Mouse (Mus musculus): ENCODE measurements around the gene Xlr3c. TPM values are rescaled to one million over a fixed set of nuclear protein-coding genes. Genes with fewer than 3 reads are reported as not detected.

Gene Xlr3c
- polyA plus RNA-seq, 1 experiment from 2014 or later = not detected

Other genes with a start within 250 kb of the Xlr3c start
- 0.08 TPM in 1 of 2 replicates, not detected in the other for gene Pnma5, start 228.3 kb downstream of the Xlr3c start, polyA plus RNA-seq (2015; fragmentation: Nextera tagmentation; extraction: Ambion mirVana)
- not detected in 2 replicates for gene Pnma3, start 200.6 kb downstream of the Xlr3c start, polyA plus RNA-seq (2015; fragmentation: Nextera tagmentation; extraction: Ambion mirVana)
- gene Xlr4a, start 182.9 kb downstream of the Xlr3c start, polyA plus RNA-seq (2015; fragmentation: Nextera tagmentation; extraction: Ambion mirVana) = 1.1 and 1.5 TPM in 2 replicates
- 1.3 and 2.6 TPM in 2 replicates for gene Xlr3a, start 168.3 kb downstream of the Xlr3c start, polyA plus RNA-seq (2015; fragmentation: Nextera tagmentation; extraction: Ambion mirVana)
- not detected in 2 replicates for gene Gm14685, start 148.3 kb downstream of the Xlr3c start, polyA plus RNA-seq (2015; fragmentation: Nextera tagmentation; extraction: Ambion mirVana)
- gene Xlr5b, start 116.6 kb downstream of the Xlr3c start, polyA plus RNA-seq (2015; fragmentation: Nextera tagmentation; extraction: Ambion mirVana) = not detected in 2 replicates
- not detected in 2 replicates for gene DXBay18, start 115.9 kb downstream of the Xlr3c start, polyA plus RNA-seq (2015; fragmentation: Nextera tagmentation; extraction: Ambion mirVana)
- gene Spin2d, start 88.4 kb downstream of the Xlr3c start, polyA plus RNA-seq (2015; fragmentation: Nextera tagmentation; extraction: Ambion mirVana) = not detected in 2 replicates
- gene Xlr3b, start 73.2 kb downstream of the Xlr3c start, polyA plus RNA-seq (2015; fragmentation: Nextera tagmentation; extraction: Ambion mirVana) = 2.2 and 2.6 TPM in 2 replicates
- 1.6 and 2.3 TPM in 2 replicates for gene Xlr4b, start 51.1 kb downstream of the Xlr3c start, polyA plus RNA-seq (2015; fragmentation: Nextera tagmentation; extraction: Ambion mirVana)
- gene F8a, start 37.1 kb downstream of the Xlr3c start, polyA plus RNA-seq (2015; fragmentation: Nextera tagmentation; extraction: Ambion mirVana) = 3.3 and 3.8 TPM in 2 replicates
- 0.48 and 0.60 TPM in 2 replicates for gene Xlr4c, start 22.3 kb downstream of the Xlr3c start, polyA plus RNA-seq (2015; fragmentation: Nextera tagmentation; extraction: Ambion mirVana)
- not detected in 2 replicates for gene Xlr5a, start 27.6 kb upstream of the Xlr3c start, polyA plus RNA-seq (2015; fragmentation: Nextera tagmentation; extraction: Ambion mirVana)
- gene Xlr5c, start 27.6 kb upstream of the Xlr3c start, polyA plus RNA-seq (2015; fragmentation: Nextera tagmentation; extraction: Ambion mirVana) = not detected in 2 replicates
- gene Gm45015, start 71.5 kb upstream of the Xlr3c start, polyA plus RNA-seq (2015; fragmentation: Nextera tagmentation; extraction: Ambion mirVana) = not detected in 2 replicates
- 1.8 and 2.9 TPM in 2 replicates for gene Zfp275, start 77.2 kb upstream of the Xlr3c start, polyA plus RNA-seq (2015; fragmentation: Nextera tagmentation; extraction: Ambion mirVana)
- gene Gm18336, start 133.3 kb upstream of the Xlr3c start, polyA plus RNA-seq (2015; fragmentation: Nextera tagmentation; extraction: Ambion mirVana) = not detected in 2 replicates
- gene Zfp92, start 145.7 kb upstream of the Xlr3c start, polyA plus RNA-seq (2015; fragmentation: Nextera tagmentation; extraction: Ambion mirVana) = not detected in 2 replicates
- not detected in 2 replicates for gene Trex2, start 170.0 kb upstream of the Xlr3c start, polyA plus RNA-seq (2015; fragmentation: Nextera tagmentation; extraction: Ambion mirVana)
- 50.6 and 51.9 TPM in 2 replicates for gene Haus7, start 193.7 kb upstream of the Xlr3c start, polyA plus RNA-seq (2015; fragmentation: Nextera tagmentation; extraction: Ambion mirVana)
- gene Bgn, start 218.2 kb upstream of the Xlr3c start, polyA plus RNA-seq (2015; fragmentation: Nextera tagmentation; extraction: Ambion mirVana) = 7.1 and 10.6 TPM in 2 replicates
- gene Atp2b3, start 237.7 kb upstream of the Xlr3c start, polyA plus RNA-seq (2015; fragmentation: Nextera tagmentation; extraction: Ambion mirVana) = 0.03 TPM in 2 replicates

Data from liver, embryonic 13.5 days (tissue).